Mouse (Mus musculus): ENCODE results near the gene Gm2310. TPM values are rescaled to one million over a fixed set of nuclear protein-coding genes. Genes with fewer than 3 reads are reported as not detected.
"Not testable (repeated sequence)": the region's sequence is repeated elsewhere in the genome, so short reads cannot be mapped to it uniquely, and the experiment has no call there.

Gm2310 gene
- not detected in 2 replicates for polyA plus RNA-seq (2015; fragmentation: Nextera tagmentation; extraction: Ambion mirVana)

GRCm38 (mm10) chr15:8519853-8520252 lies at the start of gene Gm2310:
TSS of gene Gm2310 (minus strand) at chr15:8519953.
- H3K27ac ChIP-seq; H3K4me3 ChIP-seq; H3K9me3 ChIP-seq; H3K36me3 ChIP-seq; ATAC-seq (ENCODE audit: borderline replicate concordance, extremely low read depth, low FRiP score, low TSS enrichment); H3K9ac ChIP-seq; H3K27me3 ChIP-seq; H3K4me1 ChIP-seq; H3K4me2 ChIP-seq: not testable (repeated sequence)

DNA sequence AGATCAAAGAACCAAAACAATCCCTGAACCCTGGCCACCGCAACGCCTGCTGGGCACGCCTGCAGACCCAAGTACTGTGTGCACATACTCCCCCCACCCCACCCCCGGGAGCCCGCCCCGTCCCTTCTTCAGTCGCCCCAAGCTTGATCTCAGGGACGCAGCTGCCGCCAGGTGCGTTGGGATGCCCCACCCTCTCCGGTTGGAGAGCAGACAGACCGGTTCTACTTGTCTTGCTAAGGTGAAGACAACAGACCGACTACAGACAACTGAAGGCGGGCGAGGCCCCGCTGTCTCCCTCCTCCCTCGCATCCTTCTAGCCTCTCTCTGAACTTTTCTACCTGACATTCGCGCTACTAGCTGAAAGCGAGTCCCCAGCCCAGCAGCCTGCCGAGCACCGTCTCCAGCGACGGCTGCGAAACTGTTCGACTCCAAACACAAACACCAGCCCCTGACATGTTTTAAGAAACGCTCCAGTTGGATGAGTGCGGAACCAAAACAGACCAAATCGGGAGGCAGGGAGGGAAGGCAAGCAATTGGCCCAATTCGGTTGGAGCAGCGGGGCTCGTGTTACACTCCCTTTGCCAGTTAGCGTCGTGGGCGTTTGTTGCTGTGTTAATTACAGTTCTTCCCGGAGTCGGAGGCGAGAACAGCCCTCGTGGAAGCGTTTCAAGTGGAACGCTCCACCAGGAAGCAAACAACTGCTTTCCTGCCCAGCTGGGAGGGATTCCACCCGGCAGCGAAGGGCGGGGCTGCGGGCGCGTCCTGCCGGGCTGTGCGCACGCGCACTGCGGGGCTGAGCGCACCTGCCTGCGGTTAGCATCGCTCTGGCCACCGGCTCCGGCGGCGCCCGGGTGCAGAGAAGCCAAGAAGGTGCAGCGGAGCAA lies 49.1 kb upstream of the Gm2310 start:
- no peaks in the 10 kb centered on the region for H3K9me3 ChIP-seq
- peak overlapping the region; percentile 86 for H3K4me2 ChIP-seq
- H3K9ac ChIP-seq: peak overlapping the region; percentile 35
- peak overlapping the region; percentile 47 for H3K4me3 ChIP-seq
- peak overlapping the region; percentile 88 for H3K27ac ChIP-seq
- no peaks in the 10 kb centered on the region for H3K4me1 ChIP-seq
- no peaks in the 10 kb centered on the region for H3K36me3 ChIP-seq
- H3K27me3 ChIP-seq: no peaks in the 10 kb centered on the region
- under 1% methylated on average over 61 of the region's 61 CpGs for WGBS
- ATAC-seq (ENCODE audit: borderline replicate concordance, extremely low read depth, low FRiP score, low TSS enrichment): peak; percentile 81

DNA sequence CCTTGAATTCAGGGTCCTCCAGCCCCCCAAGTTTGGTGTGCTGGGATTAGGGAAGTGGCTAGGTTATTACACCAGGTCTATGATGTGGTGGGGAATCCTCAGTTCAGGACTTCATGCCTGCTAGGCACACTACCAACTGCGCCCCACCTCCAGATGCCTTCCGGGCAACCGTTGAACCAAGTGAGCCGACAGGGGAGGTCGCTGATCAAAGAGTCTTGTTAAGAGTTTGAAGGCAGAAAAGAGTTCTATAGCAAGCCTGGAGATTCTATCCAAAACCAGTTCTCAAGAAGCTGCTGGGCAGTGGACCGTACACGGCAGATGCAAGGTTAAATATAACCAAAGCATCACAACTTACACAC lies 48.5 kb upstream of the Gm2310 start:
- Histone ChIP-seq H3K9me3 (no peaks in the 10 kb centered on the region), H3K4me1 (no peaks in the 10 kb centered on the region), H3K27ac (peak overlapping the region; percentile 88), H3K4me3 (peak overlapping the region; percentile 47), H3K9ac (peak overlapping the region; percentile 35; the same call in 1 of the 2 replicates), H3K27me3 (no peaks in the 10 kb centered on the region), H3K4me2 (peak overlapping the region; percentile 86), H3K36me3 (no peaks in the 10 kb centered on the region)
- WGBS: 7% methylated on average over 7 of the region's 7 CpGs
- 0 out of 2 replicates have a peak, but pooled peaks have one; percentile 27 for ATAC-seq (ENCODE audit: borderline replicate concordance, extremely low read depth, low FRiP score, low TSS enrichment)

DNA sequence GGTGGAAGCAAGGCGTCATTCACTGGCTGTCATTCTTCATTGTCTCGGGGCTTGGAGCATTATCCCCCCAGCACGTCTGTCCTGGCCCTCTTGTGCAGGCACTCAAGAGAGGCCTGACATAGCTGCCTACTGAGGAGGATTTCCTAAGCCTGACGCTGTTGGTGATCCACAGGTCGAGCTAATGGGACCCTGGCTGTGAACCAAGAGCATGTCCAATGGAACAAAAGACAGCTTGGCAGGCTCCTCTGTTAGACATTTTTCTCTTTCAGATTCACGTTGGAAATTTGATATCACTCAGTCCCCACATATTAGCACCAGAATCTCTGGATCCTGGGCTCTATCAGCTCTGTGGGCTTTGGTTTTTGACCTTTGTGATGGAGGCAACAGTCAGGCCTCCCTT lies 45.7 kb upstream of the Gm2310 start:
- WGBS: 62% methylated on average over 6 of the region's 6 CpGs
- no peak overlapping the region for H3K4me2 ChIP-seq
- ATAC-seq (ENCODE audit: borderline replicate concordance, extremely low read depth, low FRiP score, low TSS enrichment): no peak
- no peaks in the 10 kb centered on the region for H3K4me1 ChIP-seq
- no peaks in the 10 kb centered on the region for H3K9me3 ChIP-seq
- H3K4me3 ChIP-seq: no peak overlapping the region
- no peaks in the 10 kb centered on the region for H3K36me3 ChIP-seq
- no peaks in the 10 kb centered on the region for H3K27me3 ChIP-seq
- H3K9ac ChIP-seq: no peak overlapping the region
- no peak overlapping the region for H3K27ac ChIP-seq

- WGBS: 66% methylated on average over 3 of the region's 3 CpGs
- Histone ChIP-seq H3K4me1 (no peaks in the 10 kb centered on the region), H3K27me3 (no peaks in the 10 kb centered on the region), H3K4me2 (no peak overlapping the region), H3K36me3 (no peaks in the 10 kb centered on the region), H3K9ac (no peak overlapping the region), H3K4me3 (no peak overlapping the region), H3K9me3 (no peaks in the 10 kb centered on the region), H3K27ac (no peak overlapping the region)
- ATAC-seq (ENCODE audit: borderline replicate concordance, extremely low read depth, low FRiP score, low TSS enrichment): no peak
Measured at GRCm38 (mm10) chr15:8564331-8564730, 44.6 kb upstream of the Gm2310 start.

- Histone ChIP-seq H3K4me2 (no peak overlapping the region), H3K9me3 (no peaks in the 10 kb centered on the region), H3K27me3 (no peaks in the 10 kb centered on the region), H3K4me3 (no peak overlapping the region), H3K27ac (no peak overlapping the region), H3K9ac (no peak overlapping the region), H3K36me3 (no peaks in the 10 kb centered on the region), H3K4me1 (no peaks in the 10 kb centered on the region)
- ATAC-seq (ENCODE audit: borderline replicate concordance, extremely low read depth, low FRiP score, low TSS enrichment): no peak
- WGBS: 48% methylated on average over 1 of the region's 1 CpGs
Measured at GRCm38 (mm10) chr15:8563423-8564194, 43.9 kb upstream of the Gm2310 start.

DNA sequence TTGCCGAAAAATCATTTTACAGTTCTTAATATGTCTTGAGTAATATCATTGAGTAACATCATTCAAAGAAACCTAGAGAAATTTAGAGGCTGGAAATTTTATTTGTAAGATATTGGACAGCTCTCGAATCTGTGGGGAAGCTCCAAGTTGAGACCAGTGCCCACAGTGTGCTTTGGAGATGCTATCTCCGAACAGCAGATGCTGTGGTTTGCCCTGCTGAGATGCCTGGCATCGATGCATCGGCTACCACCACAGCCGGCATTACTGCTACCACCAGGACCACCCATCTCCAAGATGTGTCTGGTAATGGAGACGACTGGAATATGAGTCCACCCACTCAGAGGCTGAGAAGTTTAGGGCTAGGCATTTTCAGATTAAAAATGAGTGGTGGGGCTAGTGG lies 43.0 kb upstream of the Gm2310 start:
- WGBS: 81% methylated on average over 7 of the region's 7 CpGs
- Histone ChIP-seq H3K27me3 (no peaks in the 10 kb centered on the region), H3K4me2 (no peak overlapping the region), H3K9ac (no peak overlapping the region), H3K9me3 (no peaks in the 10 kb centered on the region), H3K27ac (no peak overlapping the region), H3K4me1 (no peaks in the 10 kb centered on the region), H3K36me3 (no peaks in the 10 kb centered on the region), H3K4me3 (no peak overlapping the region)
- ATAC-seq (ENCODE audit: borderline replicate concordance, extremely low read depth, low FRiP score, low TSS enrichment): no peak

DNA sequence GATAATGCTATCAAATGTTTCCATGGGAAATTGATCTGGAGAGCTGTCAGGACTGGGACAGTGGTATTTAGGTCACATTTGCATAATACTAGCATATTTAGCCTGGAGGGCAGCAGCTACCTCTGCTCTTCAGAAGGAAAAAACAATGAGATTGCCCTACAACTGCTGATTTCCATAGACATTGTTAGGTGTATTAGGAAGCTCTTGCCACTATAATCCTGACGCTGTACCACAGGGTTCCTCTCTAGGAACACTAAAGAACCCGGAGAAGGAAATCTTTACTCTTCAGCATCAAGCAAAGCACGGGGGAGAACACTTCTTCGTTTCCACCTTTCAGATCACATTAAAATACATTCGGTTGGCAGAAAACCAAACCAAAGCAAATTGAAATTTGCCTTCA lies 11.4 kb upstream of the Gm2310 start:
- no peaks in the 10 kb centered on the region for H3K27me3 ChIP-seq
- WGBS: 82% methylated on average over 5 of the region's 5 CpGs
- H3K9ac ChIP-seq: no peak overlapping the region
- no peak overlapping the region for H3K4me2 ChIP-seq
- no peaks in the 10 kb centered on the region for H3K9me3 ChIP-seq
- no peak overlapping the region for H3K27ac ChIP-seq
- no peaks in the 10 kb centered on the region for H3K36me3 ChIP-seq
- no peaks in the 10 kb centered on the region for H3K4me1 ChIP-seq
- no peak for ATAC-seq (ENCODE audit: borderline replicate concordance, extremely low read depth, low FRiP score, low TSS enrichment)
- H3K4me3 ChIP-seq: no peak overlapping the region

DNA sequence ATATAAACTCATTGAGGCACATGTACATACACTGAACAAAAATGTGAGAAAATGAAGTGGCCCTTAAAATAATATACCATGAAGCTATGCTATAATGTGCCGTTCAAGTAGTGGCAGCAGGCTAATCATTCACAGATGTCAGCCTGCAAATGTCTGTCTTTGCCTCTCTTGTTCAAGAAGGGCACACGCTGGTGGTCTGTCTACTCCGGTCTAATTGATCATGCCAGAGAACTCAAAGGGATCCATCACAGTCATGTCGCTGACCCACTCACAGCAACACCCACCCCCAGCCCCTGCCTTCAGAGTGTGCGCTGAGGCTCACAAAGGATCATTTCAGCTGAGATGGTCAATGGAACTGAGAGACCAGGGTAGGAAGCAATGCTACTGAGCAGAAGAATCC lies 6.8 kb downstream of the Gm2310 start:
- Histone ChIP-seq H3K4me1 (no peaks in the 10 kb centered on the region), H3K9ac (no peak overlapping the region), H3K36me3 (no peaks in the 10 kb centered on the region), H3K27ac (no peak overlapping the region), H3K27me3 (no peaks in the 10 kb centered on the region), H3K9me3 (no peaks in the 10 kb centered on the region), H3K4me3 (no peak overlapping the region), H3K4me2 (no peak overlapping the region)
- ATAC-seq (ENCODE audit: borderline replicate concordance, extremely low read depth, low FRiP score, low TSS enrichment): no peak
- WGBS: 20% methylated on average over 5 of the region's 5 CpGs

DNA sequence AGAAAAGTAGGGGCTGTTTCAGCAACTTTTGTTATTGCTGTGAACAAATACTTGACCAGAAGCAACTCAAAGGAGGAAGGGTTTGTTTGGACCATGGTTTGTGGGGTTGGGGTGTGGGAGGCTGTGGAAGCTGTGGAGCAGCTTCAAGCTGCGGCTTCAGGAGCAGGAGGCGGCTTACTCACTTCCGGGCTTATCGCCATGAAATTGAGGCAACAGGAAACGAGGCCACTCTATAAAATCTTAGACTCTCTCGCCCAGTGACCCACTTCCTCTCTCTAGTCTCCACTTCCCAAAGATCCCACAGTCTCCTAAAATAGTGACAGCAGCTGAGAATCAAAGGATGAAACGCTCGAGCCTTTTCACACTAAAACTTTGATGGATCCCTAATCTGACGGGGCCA lies 7.9 kb downstream of the Gm2310 start:
- WGBS: 37% methylated on average over 9 of the region's 9 CpGs
- no peak overlapping the region for H3K4me3 ChIP-seq
- no peaks in the 10 kb centered on the region for H3K36me3 ChIP-seq
- H3K9me3 ChIP-seq: no peaks in the 10 kb centered on the region
- H3K9ac ChIP-seq: no peak overlapping the region
- peak overlapping the region; percentile 2; the same call in 1 of the 2 replicates for H3K27ac ChIP-seq
- H3K4me2 ChIP-seq: peak overlapping the region; percentile 7; the same call in 1 of the 2 replicates
- no peaks in the 10 kb centered on the region for H3K4me1 ChIP-seq
- H3K27me3 ChIP-seq: no peaks in the 10 kb centered on the region
- 0 out of 2 replicates have a peak, but pooled peaks have one; percentile 27 for ATAC-seq (ENCODE audit: borderline replicate concordance, extremely low read depth, low FRiP score, low TSS enrichment)

- H3K36me3 ChIP-seq: no peaks in the 10 kb centered on the region
- no peak overlapping the region for H3K4me2 ChIP-seq
- H3K9ac ChIP-seq: no peak overlapping the region
- no peak overlapping the region for H3K4me3 ChIP-seq
- no peaks in the 10 kb centered on the region for H3K4me1 ChIP-seq
- WGBS: 70% methylated on average over 2 of the region's 2 CpGs
- no peaks in the 10 kb centered on the region for H3K27me3 ChIP-seq
- H3K27ac ChIP-seq: no peak overlapping the region
- ATAC-seq (ENCODE audit: borderline replicate concordance, extremely low read depth, low FRiP score, low TSS enrichment): no peak
- H3K9me3 ChIP-seq: no peaks in the 10 kb centered on the region
Measured at GRCm38 (mm10) chr15:8502431-8502830, 17.3 kb downstream of the Gm2310 start.

GRCm38 (mm10) chr15:8485261-8485660 lies 34.5 kb downstream of the Gm2310 start:
- 55% methylated on average over 6 of the region's 6 CpGs for WGBS
- ATAC-seq (ENCODE audit: borderline replicate concordance, extremely low read depth, low FRiP score, low TSS enrichment): no peak
- no peak overlapping the region for H3K4me2 ChIP-seq
- H3K27ac ChIP-seq: no peak overlapping the region
- no peaks in the 10 kb centered on the region for H3K4me1 ChIP-seq
- no peaks in the 10 kb centered on the region for H3K27me3 ChIP-seq
- H3K9me3 ChIP-seq: no peaks in the 10 kb centered on the region
- H3K36me3 ChIP-seq: no peaks in the 10 kb centered on the region
- H3K9ac ChIP-seq: no peak overlapping the region
- no peak overlapping the region for H3K4me3 ChIP-seq
